Mouse (Mus musculus) adrenal gland (tissue): Measurements from ENCODE around the gene Ddb2.

ENCODE experiments used
- intact Hi-C: fragments of 180-260 bp; cut with DNase I; formaldehyde crosslinking; loops from one replicate; pipeline ENCODE4 v1.15.1; 2025
- long read RNA-seq, 2 experiments: library from polyadenylated mRNA; unstranded; transcript quantifications; one replicate each; pipeline ENCODE4 v2.0.0; 2020; ENCODE audit warnings: borderline replicate concordance in 1 of 2; ENCODE audit not compliant: insufficient replicate concordance in 1 of 2

Ddb2 gene
- long read RNA-seq, experiment 1, partial matches to known transcripts, result 1 of 6 reads
- long read RNA-seq, experiment 1, other reads (novel, unspliced or antisense), result 5 of 6 reads
- long read RNA-seq, experiment 2, partial matches to known transcripts, result 3 of 9 reads
- long read RNA-seq, experiment 2, other reads (novel, unspliced or antisense), result 5 of 9 reads

GRCm38 (mm10) chr2:91236601-91237510 lies at the start of gene Ddb2:
TSS of gene Ddb2 (minus strand) at chr2:91236982.
- intact Hi-C loops, result no loop called here

- intact Hi-C loops, result loop anchor here (2.0 kb wide), 1 partner anchor 195 kb away; no protein-coding TSS in a partner anchor
Measured at GRCm38 (mm10) chr2:91285885-91286505, 49.2 kb upstream of the Ddb2 start.

DNA sequence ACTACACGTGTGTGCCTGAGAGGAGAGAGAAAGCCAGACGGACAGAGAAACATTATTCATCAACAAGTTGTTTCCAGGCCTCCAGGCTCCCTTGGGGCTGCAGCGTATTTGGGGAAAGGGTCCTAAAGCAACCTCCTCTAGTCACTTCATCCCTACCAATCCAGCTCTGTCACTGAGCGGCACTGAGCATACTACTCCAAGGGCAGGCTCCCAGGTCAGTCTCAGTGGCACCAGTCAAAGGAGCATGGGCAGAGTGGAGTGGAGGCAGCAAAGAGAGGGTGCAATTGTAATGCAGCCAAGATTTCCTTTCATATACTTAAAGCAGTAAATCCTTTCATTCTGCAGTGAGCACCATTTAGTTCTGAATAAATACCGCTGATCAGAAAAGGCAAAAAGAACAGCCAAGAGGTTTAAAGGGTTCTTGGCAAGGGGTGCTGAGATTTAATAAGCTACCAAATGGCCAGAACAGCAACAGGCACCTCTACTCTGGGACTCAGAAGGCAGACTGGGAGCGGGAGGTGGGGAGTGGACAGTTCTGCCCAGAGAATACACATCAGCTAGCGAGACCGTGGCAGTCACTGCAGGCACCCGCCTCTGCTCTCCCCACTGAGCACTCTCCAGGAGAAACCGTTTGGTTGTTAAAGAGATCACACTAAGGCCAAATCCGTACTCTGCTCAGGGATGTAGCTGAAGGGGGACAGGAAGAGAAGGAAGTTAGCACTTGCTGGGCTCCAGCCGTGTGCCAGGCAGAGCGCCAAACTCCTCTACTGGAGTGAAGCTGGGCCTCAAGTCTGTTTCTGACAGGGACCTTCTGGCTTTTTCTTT lies 47.8 kb upstream of the Ddb2 start:
- intact Hi-C loops, result no loop called here

GRCm38 (mm10) chr2:91283972-91284371 lies 47.2 kb upstream of the Ddb2 start:
- intact Hi-C loops, result no loop called here

DNA sequence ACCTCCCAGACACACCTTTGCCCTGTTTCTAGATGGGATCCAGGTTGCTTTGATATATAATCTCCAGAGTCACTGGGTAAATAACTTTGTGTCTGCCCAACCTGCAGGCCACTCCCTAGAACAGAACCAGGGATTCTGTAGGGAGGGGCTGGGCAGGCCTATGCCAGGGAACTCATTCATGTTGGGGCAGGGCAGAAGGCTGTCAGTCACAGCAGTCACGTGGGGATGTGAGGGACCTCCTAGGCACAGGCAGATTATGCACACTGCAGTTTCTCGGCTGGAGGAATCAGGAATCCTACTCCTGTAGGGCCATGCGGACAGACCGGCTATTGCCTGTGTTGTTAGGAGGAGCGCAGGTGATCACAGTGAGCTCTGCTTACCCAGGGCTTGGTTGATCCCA lies 44.6 kb upstream of the Ddb2 start:
- intact Hi-C loops, result no loop called here

GRCm38 (mm10) chr2:91279372-91279755 lies 42.6 kb upstream of the Ddb2 start:
- intact Hi-C loops, result no loop called here

DNA sequence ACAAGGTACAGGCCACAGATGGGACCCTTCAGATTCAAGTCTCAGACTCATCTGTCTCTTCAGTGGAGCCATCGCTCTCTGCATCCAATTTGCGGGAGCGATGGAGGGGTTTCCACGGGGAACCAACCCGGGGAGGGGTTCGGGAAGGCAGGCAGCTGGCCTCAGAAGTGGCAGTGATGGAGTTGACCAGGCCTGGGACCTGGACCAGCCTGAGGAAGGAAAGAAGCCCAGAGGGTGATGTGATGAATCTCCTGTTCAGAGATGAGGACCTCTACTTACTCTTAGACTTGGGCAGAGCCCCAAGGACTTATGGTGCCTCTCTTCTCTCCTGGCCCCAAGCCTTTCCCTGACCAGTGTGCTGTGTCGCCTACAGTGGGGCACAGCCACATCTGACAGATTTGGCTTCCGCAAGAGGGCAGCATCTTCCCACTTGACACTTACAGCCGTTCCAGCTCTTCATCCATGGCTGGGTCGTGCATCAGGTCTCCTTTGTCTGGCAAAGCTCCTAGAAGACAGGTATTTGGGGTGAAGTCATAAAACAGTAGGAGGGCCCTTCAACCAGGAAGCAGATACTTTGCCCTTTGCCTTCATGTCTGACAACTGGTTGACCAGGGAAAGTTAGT lies 42.1 kb upstream of the Ddb2 start:
- intact Hi-C loops, result no loop called here

GRCm38 (mm10) chr2:91269687-91270133 lies 32.9 kb upstream of the Ddb2 start:
- intact Hi-C loops, result no loop called here

GRCm38 (mm10) chr2:91268706-91269105 lies 31.9 kb upstream of the Ddb2 start:
- intact Hi-C loops, result no loop called here

DNA sequence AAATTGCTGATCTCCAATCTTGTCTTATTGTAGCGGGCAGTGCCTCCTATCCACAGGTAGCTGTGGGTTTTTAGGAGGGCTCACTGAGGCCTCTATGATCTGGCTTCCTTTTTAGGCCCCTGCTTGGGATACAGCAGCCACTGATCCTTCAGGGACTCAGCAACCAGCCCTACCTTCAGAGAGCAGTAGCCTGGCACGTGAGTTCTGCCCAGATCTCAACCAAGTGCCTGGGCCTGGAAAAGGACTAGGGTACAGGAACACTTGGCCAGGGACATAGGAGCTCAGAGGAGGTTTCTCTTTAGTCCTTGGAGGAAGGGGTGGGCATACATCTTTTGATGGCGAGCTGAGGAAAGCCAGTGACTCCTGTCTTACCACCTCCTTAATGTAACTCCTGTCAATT lies 31.3 kb upstream of the Ddb2 start:
- intact Hi-C loops, result no loop called here

DNA sequence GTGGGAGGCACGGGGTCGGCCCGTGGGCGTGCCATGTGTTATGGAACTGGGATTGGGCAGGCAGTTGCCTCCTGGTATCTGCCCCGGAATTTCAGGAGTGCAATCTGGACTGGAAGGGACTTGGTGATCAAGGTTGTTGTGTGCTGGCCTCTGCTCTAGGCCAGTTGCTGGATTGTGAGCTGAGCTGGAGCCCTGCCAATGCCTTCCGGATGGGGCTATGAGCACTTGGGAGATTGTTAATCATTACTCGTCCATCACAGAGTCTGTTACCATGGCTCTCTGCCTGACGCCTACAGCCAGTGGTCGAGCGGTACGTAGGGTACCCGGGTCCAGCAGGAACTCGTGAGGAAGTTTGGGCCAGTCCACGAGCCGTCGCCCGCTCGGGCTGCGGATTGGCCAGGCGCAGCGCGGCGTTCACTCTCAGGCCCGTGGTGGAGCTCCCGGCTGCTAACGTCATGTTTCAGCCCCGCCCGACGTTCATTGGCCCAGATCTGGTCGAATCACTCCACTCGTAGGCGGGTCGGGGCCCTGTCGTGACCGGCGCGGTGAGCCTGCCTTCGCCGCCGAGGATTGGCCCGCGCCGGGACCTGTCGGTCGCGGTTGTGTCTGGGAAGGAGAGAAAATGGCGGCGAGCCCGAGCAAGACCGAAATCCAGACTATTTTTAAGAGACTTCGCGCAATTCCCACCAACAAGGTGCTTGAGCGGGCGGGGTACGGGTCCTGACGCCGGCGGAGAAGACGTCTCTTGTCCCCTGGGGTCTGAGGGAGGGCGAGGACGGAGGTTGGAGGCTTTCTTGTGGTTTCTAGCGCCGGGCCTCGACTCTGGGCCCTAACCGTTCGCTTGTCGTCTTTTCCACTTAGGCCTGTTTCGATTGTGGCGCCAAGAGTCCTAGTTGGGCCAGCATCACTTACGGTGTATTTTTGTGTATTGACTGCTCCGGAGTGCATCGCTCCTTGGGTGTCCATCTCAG lies 28.2 kb upstream of the Ddb2 start, which contains the start of gene Arfgap2:
TSS of gene Arfgap2 (plus strand) at position 264 of the 971 bp plus-strand sequence.
- intact Hi-C loops, result no loop called here

DNA sequence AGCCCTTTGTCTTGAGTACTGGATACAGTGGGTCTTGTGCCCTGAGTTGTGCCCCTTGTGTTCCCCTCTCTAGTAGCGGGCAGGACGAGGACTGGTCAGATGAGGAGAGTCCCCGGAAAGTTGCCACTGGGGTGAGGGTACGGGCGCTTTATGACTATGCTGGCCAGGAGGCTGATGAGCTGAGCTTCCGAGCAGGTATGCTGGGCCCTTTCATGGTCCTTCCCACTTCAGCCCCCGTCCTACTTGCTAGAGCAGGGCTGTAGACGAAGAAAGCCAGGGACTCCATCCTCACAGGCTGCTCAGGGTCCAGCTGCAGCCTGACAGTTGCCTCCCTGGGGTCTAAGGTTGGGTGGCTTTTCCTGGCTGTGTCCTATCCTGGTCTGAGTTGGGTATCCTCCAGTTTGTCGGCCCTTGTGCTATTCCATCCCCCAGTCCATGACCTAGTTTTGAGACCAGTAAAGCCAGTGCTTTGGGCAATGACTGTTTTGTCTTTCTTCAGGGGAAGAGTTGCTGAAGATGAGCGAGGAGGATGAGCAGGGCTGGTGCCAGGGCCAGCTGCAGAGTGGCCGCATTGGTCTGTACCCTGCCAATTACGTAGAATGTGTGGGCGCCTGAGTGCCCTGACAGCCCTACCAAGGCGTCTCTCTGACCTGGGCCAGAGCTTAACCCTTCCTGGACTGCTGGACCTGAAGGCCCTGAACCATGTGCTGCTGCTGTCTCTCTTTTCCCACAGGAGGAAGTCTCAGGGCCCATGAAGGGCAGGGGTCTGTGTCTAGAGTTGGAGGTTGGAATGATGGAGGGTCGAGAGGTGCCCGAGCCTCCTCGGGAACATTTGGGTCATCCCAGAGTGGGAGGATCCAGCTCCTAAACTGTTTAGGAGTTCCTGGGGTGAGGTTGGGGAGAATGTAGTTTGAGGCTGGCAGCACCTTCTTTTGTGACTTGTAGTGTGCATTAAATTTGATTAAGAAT lies 27.2 kb upstream of the Ddb2 start:
- intact Hi-C loops, result no loop called here

DNA sequence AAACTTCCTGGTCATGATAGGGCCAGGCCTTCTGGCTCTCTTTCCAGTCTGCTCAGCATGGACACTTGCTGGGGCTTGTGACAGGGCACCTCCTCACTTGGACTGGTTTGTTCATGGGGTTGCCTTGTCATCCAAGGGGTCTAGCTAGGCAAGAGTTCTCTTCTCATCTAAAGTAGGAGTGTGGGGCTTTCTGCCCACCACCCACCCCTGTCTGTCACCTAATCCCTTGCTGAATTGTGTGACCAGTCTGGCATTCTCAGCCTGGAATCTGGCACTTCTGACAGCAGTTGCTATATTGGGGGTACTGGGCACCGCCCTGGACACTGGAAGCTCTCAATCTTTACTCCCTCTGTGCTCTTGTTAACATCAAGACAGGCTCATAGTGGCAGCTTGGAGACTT lies 22.7 kb upstream of the Ddb2 start:
- intact Hi-C loops, result no loop called here

DNA sequence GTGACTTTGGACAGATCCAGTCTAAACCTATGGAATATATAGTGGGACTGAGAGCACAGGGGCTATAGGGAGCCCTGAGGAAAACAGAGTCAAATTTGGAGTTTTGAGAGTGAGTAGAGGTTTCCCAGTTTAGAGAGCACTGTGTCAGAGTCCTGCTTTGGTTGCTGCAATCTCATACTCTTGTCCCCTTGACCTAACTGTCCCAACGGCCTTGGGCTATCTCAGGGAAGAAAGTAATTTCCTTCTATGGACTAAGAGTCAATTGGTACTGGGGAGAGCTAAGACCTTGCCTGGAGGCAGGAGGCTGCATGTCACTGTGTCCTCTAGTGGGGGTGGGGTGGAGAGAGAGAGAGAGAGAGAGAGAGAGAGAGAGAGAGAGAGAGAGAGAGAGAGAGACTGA lies 22.0 kb upstream of the Ddb2 start:
- intact Hi-C loops, result no loop called here

- intact Hi-C loops, result no loop called here
Measured at GRCm38 (mm10) chr2:91258054-91258453, 21.3 kb upstream of the Ddb2 start.

- intact Hi-C loops, result no loop called here
Measured at GRCm38 (mm10) chr2:91257126-91257980, 20.6 kb upstream of the Ddb2 start.
